Mouse (Mus musculus) right cerebral cortex, postnatal 10 days (tissue): ENCODE data around the gene Sema4g.

ENCODE experiments used
- DNase-seq, 2 experiments: peaks; one replicate each; pipeline ENCODE4 v3.0.0; 2021; ENCODE audit warnings: low spot score in 2 of 2

Sema4g gene

GRCm38 (mm10) chr19:45003740-45004516 lies 15.0 kb downstream of the Sema4g start:
- DNase-seq: no peak

- no peak for DNase-seq
Observed at GRCm38 (mm10) chr19:45005444-45005843, 16.5 kb downstream of the Sema4g start, which contains the start of gene Twnk. TSS of gene Twnk (plus strand) at chr19:45005663.

- DNase-seq: peak; percentile 97 to 98
Observed at GRCm38 (mm10) chr19:45005957-45006712, 17.2 kb downstream of the Sema4g start, which contains the start of gene Mrpl43. TSS of gene Mrpl43 (minus strand) at chr19:45006442.

GRCm38 (mm10) chr19:45007021-45007420 lies 18.1 kb downstream of the Sema4g start:
- DNase-seq: no peak

- no peak for DNase-seq
Observed at GRCm38 (mm10) chr19:45007425-45008191, 18.7 kb downstream of the Sema4g start.

GRCm38 (mm10) chr19:45010646-45011045 lies 21.7 kb downstream of the Sema4g start:
- DNase-seq: no peak

GRCm38 (mm10) chr19:45012219-45012618 lies 23.3 kb downstream of the Sema4g start:
- no peak for DNase-seq

- no peak for DNase-seq
Observed at GRCm38 (mm10) chr19:45012636-45013035, 23.7 kb downstream of the Sema4g start.

- DNase-seq: no peak
Observed at GRCm38 (mm10) chr19:45013581-45014225, 24.8 kb downstream of the Sema4g start.

- no peak for DNase-seq
Observed at GRCm38 (mm10) chr19:45014335-45014971, 25.6 kb downstream of the Sema4g start, which contains the start of gene Lzts2. TSS of gene Lzts2 (plus strand) at chr19:45014414.

GRCm38 (mm10) chr19:45014981-45015402 lies 26.1 kb downstream of the Sema4g start:
- DNase-seq: no peak

GRCm38 (mm10) chr19:45015518-45016281 lies 26.8 kb downstream of the Sema4g start:
- peak in 1 of 2 experiments; percentile 64 for DNase-seq

GRCm38 (mm10) chr19:45016341-45017215 lies 27.7 kb downstream of the Sema4g start:
- DNase-seq: peak; percentile 83 to 85

- peak; percentile 86 to 89 for DNase-seq
Observed at GRCm38 (mm10) chr19:45017216-45017771, 28.4 kb downstream of the Sema4g start.

- peak; percentile 88 for DNase-seq
Observed at GRCm38 (mm10) chr19:45017909-45018308, 29.0 kb downstream of the Sema4g start.

- DNase-seq: peak in 1 of 2 experiments; percentile 61
Observed at GRCm38 (mm10) chr19:45018351-45018831, 29.5 kb downstream of the Sema4g start.

GRCm38 (mm10) chr19:45020348-45020747 lies 31.4 kb downstream of the Sema4g start:
- DNase-seq: no peak

- DNase-seq: no peak
Observed at GRCm38 (mm10) chr19:45021362-45021761, 32.5 kb downstream of the Sema4g start.

GRCm38 (mm10) chr19:45023993-45024392 lies 35.1 kb downstream of the Sema4g start:
- DNase-seq: no peak
